Mouse (Mus musculus) inflammation-experienced regulatory T-cells, adult 16 weeks (primary cell): Measurements from ENCODE around the gene Gm17581. TPM values are rescaled to one million over a fixed set of nuclear protein-coding genes. Genes with fewer than 3 reads are reported as not detected.

Source experiments
- polyA plus RNA-seq: library from polyadenylated mRNA; unstranded; fragments of 100-300 nt; shearing (Covaris generic); gene quantifications from one replicate; pipeline ENCODE4 v1.2.1, GENCODE M21; 2017

The Gm17581 gene
- not detected for polyA plus RNA-seq

DNA sequence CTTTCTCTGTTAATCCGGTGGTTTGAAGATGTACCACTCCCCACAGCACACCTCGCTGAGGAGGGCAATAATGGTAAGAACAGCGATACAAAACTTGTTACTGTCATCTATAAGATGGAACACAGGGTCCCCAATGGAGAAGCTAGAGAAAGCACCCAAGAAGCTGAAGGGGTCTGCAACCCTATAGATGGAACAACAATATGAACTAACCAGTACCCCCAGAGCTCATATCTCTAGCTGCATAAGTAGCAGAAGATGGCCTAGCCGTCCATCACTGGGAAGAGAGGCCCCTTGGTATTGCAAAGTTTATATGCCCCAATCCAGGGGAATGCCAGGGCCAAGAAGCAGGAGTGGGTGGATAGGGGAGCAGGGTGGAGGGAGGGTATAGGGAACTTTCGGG is at the start of gene Gm17581:
Gm17581 (minus strand) TSS at position 101 of the 400 bp plus-strand sequence.

DNA sequence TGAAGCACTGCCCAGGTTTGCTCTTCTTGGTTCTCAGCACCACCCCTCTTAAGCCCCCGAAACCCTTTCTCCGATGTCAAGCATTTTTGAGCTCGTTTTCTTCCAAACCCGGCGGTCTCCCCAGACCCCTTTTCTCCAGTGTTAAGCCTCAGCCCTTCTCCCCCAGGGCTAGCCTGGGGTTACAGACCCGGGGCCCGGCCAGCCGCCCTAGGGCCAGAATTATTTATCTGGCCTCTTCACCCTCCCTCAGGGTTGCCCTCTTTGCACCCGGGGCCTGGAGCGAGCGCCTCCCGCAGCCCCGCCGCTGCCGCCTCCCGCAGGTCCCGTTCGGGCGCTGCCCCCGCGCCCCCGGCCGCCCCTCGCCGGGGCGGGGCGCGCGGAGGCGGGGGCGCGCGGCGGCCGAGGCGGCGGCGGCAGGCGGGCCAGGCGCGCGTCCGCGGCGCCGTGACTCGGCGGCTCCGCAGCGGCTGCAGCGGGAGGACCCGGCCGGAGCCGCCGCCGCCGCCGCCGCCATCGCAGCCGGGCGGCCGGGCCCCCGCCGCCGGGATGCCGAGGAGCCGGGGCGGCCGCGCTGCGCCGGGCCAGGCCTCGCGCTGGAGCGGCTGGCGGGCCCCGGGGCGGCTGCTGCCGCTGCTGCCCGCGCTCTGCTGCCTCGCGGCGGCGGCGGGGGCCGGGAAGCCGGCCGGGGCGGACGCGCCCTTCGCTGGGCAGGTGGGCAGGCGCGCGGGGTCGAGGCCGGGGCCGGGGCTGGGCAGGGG is 39.4 kb upstream of the Gm17581 start, which contains the start of gene Mmp24:
Mmp24 (plus strand) TSS at position 416 of the 758 bp plus-strand sequence.

GRCm38 (mm10) chr2:155751014-155751786 is 15.5 kb upstream of the Gm17581 start, which contains the start of gene Procr:
Gene Procr (plus strand): TSS chr2:155751117.

DNA sequence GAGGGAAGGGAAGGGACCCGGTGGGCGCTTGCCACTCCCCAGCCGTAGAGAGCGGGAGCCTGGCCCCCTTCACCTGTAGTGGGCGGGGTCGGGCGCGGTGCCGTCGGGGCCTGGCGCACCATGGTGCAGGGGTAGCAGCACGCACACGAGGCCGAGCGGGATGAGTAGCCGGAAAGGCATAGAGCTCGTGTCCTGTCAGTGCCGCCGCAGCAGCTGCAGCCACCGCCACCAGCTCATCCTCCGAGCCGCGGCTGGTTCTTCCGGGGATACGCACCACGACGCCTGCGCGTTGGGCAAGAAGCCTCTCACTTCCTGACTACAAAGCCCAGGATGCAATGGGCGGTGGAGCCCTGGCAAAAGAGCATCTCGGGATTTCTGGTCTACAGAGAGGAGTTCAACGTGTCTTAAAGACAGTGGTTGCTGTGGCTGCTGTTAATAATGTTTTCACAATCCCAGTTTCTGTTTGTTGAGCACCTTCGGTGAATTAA is 6.5 kb downstream of the Gm17581 start, which contains the start of gene Edem2:
Edem2 (minus strand) TSS at position 318 of the 488 bp plus-strand sequence.

DNA sequence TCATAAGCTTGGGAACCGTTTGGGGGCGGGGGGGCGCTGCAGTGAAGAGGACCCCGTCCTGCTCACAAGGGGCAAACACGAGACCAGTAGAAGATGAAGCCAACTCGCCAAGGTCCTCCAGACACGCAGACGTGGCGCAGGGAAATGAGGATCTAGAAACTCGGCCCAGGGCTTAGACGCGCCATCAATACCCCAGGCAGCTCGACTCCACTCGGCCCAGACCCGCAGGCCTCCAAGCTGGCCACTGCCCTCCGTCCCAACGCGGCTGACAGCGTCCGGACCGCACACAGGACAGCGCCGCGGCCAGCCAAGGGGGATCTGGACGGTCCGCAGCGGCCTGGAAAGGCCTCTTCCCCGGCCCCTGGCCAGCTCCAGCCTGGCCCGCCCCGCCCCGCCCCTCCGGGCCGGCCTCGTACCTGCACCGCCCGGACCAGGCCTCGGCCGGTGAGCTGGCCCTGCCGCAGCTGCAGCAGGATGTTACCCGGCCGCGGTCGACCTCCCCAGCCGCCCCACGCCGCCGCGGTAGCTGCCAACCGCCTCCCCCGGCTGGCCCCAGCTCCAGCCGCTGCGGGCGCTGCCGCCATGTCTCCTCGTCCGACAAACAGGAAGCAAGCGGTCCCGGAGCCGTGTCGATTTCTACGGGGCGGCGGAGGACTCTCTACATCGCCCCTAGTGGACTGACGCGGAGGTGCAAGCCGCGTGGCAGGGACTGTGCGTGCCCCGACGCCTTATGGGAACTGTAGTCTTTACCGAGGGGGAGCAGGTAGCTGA is 43.8 kb downstream of the Gm17581 start, which contains the start of gene Trpc4ap:
Trpc4ap (minus strand) TSS at position 662 of the 771 bp plus-strand sequence.

Other genes with a start within 250 kb of the Gm17581 start
- gene Acss2, start 217.9 kb downstream of the Gm17581 start, polyA plus RNA-seq = 47.3 TPM
- gene Ggt7, start 217.6 kb downstream of the Gm17581 start, polyA plus RNA-seq = 22.5 TPM
- gene Gss, start 143.1 kb downstream of the Gm17581 start, polyA plus RNA-seq = 18.3 TPM
- 0.17 TPM for gene Myh7b, start 124.7 kb downstream of the Gm17581 start, polyA plus RNA-seq
- 134 TPM for gene Trpc4ap, start 43.5 kb downstream of the Gm17581 start, polyA plus RNA-seq
- 82.2 TPM for gene Edem2, start 6.4 kb downstream of the Gm17581 start, polyA plus RNA-seq
- gene Procr, start 15.3 kb upstream of the Gm17581 start, polyA plus RNA-seq = not detected
- 0.10 TPM for gene Mmp24, start 39.5 kb upstream of the Gm17581 start, polyA plus RNA-seq
- gene BC029722, start 83.6 kb upstream of the Gm17581 start, polyA plus RNA-seq = 58.9 TPM
- 228 TPM for gene Eif6, start 91.1 kb upstream of the Gm17581 start, polyA plus RNA-seq
- gene Fam83c, start 99.0 kb upstream of the Gm17581 start, polyA plus RNA-seq = not detected
- gene Uqcc1, start 194.4 kb upstream of the Gm17581 start, polyA plus RNA-seq = 54.2 TPM
- not detected for gene Gm15557, start 204.9 kb upstream of the Gm17581 start, polyA plus RNA-seq
- not detected for gene Gdf5, start 209.5 kb upstream of the Gm17581 start, polyA plus RNA-seq
- 62.7 TPM for gene Cep250, start 220.6 kb upstream of the Gm17581 start, polyA plus RNA-seq